Mouse (Mus musculus) myocyte (in vitro differentiated cells): ENCODE results near the gene Glp1r. TPM values are rescaled to one million over a fixed set of nuclear protein-coding genes. Genes with fewer than 3 reads are reported as not detected.

Experiments
- H3K27me3 ChIP-seq: one replicate; pipeline ENCODE4 v1.6.1; 2011; ENCODE audit not compliant: control insufficient read depth, insufficient read depth, insufficient read length
- H3K36me3 ChIP-seq: one replicate; pipeline ENCODE4 v1.6.1; 2011; ENCODE audit not compliant: control insufficient read depth, insufficient read depth
- H3K4me2 ChIP-seq: one replicate; pipeline ENCODE4 v1.6.1; 2011; ENCODE audit warnings: low read depth, control low read depth
- H3K4me3 ChIP-seq: one replicate; pipeline ENCODE4 v1.5.1; 2011; ENCODE audit warnings: mild to moderate bottlenecking, control low read depth, moderate library complexity
- H3K79me2 ChIP-seq: one replicate; pipeline ENCODE4 v1.6.1; 2011; ENCODE audit not compliant: control insufficient read depth, insufficient read depth
- H3ac ChIP-seq: one replicate; pipeline ENCODE4 v1.6.1; 2011; ENCODE audit not compliant: control insufficient read depth, insufficient read length
- CEBPB ChIP-seq: IDR thresholded peaks from 2 replicates; pipeline ENCODE4 v1.6.1; 2011; ENCODE audit warnings: mild to moderate bottlenecking, moderate library complexity; ENCODE audit not compliant: poor library complexity, insufficient read depth, severe bottlenecking
- E2F4 ChIP-seq: IDR thresholded peaks from one replicate; pipeline ENCODE4 v1.6.1; 2011; ENCODE audit warnings: mild to moderate bottlenecking, control low read depth, moderate library complexity; ENCODE audit not compliant: insufficient read depth
- MAX ChIP-seq: IDR thresholded peaks from one replicate; pipeline ENCODE4 v1.6.1; 2011; ENCODE audit warnings: low read depth, mild to moderate bottlenecking, control low read depth
- MYOD1 ChIP-seq, 3 experiments: IDR thresholded peaks; one replicate each; pipeline ENCODE4 v1.6.1; 2011; ENCODE audit warnings: control low read depth in 2 of 3, low read depth in 2 of 3, mild to moderate bottlenecking in 2 of 3, moderate library complexity in 1 of 3; ENCODE audit not compliant: insufficient read length in 2 of 3, control insufficient read depth in 1 of 3
- MYOG ChIP-seq, 3 experiments: IDR thresholded peaks; one replicate each; pipeline ENCODE4 v1.6.1; 2011; ENCODE audit warnings: control low read depth in 2 of 3, low read depth in 2 of 3, mild to moderate bottlenecking in 2 of 3; ENCODE audit not compliant: insufficient read length in 2 of 3, control insufficient read depth in 1 of 3, insufficient read depth in 1 of 3
- POLR2A ChIP-seq: IDR thresholded peaks from one replicate; pipeline ENCODE4 v1.6.1; 2011; ENCODE audit warnings: low read depth, mild to moderate bottlenecking, control low read depth, moderate library complexity; ENCODE audit not compliant: insufficient read length
- POLR2AphosphoS2 ChIP-seq: IDR thresholded peaks from one replicate; pipeline ENCODE4 v1.6.1; 2011; ENCODE audit warnings: low read depth, control low read depth; ENCODE audit not compliant: insufficient read length
- REST ChIP-seq: IDR thresholded peaks from one replicate; pipeline ENCODE4 v1.6.1; 2011; ENCODE audit warnings: mild to moderate bottlenecking, control low read depth, moderate library complexity; ENCODE audit not compliant: insufficient read depth, insufficient read length
- SRF ChIP-seq: IDR thresholded peaks from one replicate; pipeline ENCODE4 v1.6.1; 2011; ENCODE audit warnings: low read depth; ENCODE audit not compliant: control insufficient read depth, insufficient read length
- TCF12 ChIP-seq: IDR thresholded peaks from one replicate; pipeline ENCODE4 v1.6.1; 2011; ENCODE audit warnings: mild to moderate bottlenecking, control low read depth; ENCODE audit not compliant: poor library complexity, insufficient read depth, severe bottlenecking
- TCF3 ChIP-seq: IDR thresholded peaks from one replicate; pipeline ENCODE4 v1.6.1; 2011; ENCODE audit warnings: low read depth, control low read depth; ENCODE audit not compliant: insufficient read length
- USF1 ChIP-seq: IDR thresholded peaks from one replicate; pipeline ENCODE4 v1.6.1; 2011; ENCODE audit warnings: low read depth, mild to moderate bottlenecking, control low read depth, moderate library complexity
- polyA plus RNA-seq: library from polyadenylated mRNA; unstranded; fragments of >200 nt; fragmentation: generic; extraction: Trizol; gene quantifications from one replicate; pipeline ENCODE4 v1.2.1, GENCODE M21; 2012; ENCODE audit warnings: missing spikeins

Glp1r gene
- polyA plus RNA-seq, 1 experiment: 1.3 TPM

DNA sequence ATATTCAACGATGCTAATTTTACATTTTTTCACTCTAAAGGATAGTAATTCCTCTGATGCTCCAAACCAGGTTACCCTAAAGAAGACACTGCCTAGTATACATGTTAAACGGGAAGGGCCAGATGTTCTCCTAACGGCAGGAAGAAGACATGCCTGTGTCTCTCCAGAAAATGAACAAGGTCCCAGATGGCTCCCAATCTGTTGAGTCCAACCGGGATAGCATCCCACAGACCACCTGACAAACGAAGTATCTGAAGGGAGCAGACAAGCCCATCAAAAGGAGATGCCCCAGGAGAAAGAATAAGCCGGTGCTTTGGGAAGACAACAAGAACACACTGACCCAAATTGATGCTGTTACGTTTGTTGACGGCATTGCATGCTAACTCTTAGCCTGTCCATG is 50.0 kb downstream of the Glp1r start:
- H3K36me3 ChIP-seq: no peaks in the 10 kb centered on the region
- TF ChIP-seq USF1 (no peak), MAX (no peak), REST (no peak), TCF12 (no peak), SRF (no peak), POLR2AphosphoS2 (no peak), MYOD1 (IDR thresholded peaks at IDR 0.05; ENCODE audit: control insufficient read depth in 1 of 3, insufficient read length in 2 of 3, low read depth in 2 of 3) (no peak), POLR2A (no peak), MYOG (IDR thresholded peaks at IDR 0.05; ENCODE audit: control insufficient read depth in 1 of 3, insufficient read depth in 1 of 3, insufficient read length in 2 of 3, low read depth in 2 of 3) (no peak), TCF3 (no peak), E2F4 (no peak), CEBPB (no peak)
- no peaks in the 10 kb centered on the region for H3K79me2 ChIP-seq
- H3K4me3 ChIP-seq: no peak overlapping the region
- H3K4me2 ChIP-seq: no peak overlapping the region
- H3K27me3 ChIP-seq: peaks cover 7% of the 10 kb centered on the region
- no peak overlapping the region for H3ac ChIP-seq

DNA sequence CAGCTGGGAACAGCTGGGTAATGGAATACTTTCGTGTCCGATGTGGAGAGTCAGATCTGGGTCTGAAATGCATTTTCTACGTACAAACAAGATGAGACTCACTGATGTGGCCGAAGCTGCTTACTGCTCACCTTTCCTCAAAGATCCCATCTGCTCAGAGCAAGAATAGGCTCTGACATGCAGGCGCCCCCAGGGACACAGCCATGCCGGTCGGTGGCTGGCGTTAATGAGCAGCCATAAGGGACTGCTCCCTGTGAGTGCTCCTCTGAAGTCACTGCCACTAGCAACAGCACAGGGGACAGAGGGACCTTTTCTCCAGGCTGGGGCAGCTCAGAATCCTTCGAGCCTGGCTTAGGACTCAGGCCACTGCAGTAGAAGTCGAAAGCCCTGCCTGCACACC is 52.7 kb downstream of the Glp1r start, which contains the start of gene Umodl1:
Gene Umodl1 (plus strand): TSS at position 301 of the 400 bp plus-strand sequence.
- TF ChIP-seq USF1: no peak
- no peaks in the 10 kb centered on the region for H3K79me2 ChIP-seq
- no peaks in the 10 kb centered on the region for H3K27me3 ChIP-seq
- H3ac ChIP-seq: no peak within 1 kb of the TSS
- H3K36me3 ChIP-seq: no peaks in the 10 kb centered on the region
- H3K4me2 ChIP-seq: no peak within 1 kb of the TSS
- H3K4me3 ChIP-seq: no peak within 1 kb of the TSS

DNA sequence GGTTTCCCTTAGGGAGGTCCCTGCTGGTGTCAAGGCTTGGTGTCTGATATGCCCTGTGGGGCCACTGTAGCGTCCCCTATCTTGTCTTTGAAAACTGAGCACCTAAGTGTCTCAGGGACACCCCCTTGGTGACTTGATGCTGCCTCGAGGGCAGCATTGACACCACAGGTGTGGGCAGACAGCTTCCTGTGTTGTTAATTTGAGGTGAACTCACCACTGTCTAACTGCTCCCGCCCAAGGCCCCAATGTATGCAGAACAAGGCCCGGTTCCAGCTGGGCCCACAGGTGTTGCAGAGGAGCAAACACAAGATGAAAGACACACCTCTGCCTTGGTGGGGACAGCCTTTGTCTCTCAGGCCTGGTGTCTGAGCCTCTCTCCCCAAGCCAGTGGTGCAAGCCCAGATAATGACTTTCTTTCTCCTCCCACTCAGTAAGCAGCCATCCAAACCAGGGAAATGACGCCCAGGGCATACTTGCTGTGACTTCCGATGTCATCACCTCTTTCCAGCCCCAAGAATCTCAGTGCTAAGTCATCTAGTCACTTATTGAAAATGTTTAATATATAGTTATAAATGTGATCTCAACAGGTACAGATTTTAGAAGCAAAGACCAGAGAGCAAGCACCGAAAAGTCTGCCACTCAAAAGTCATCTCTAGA is 60.4 kb downstream of the Glp1r start:
- Histone ChIP-seq H3K4me3 (no peak overlapping the region), H3ac (no peak overlapping the region), H3K27me3 (no peaks in the 10 kb centered on the region), H3K4me2 (no peak overlapping the region), H3K79me2 (no peaks in the 10 kb centered on the region), H3K36me3 (no peaks in the 10 kb centered on the region)
- TF ChIP-seq SRF: no peak
- TF ChIP-seq MAX: no peak

DNA sequence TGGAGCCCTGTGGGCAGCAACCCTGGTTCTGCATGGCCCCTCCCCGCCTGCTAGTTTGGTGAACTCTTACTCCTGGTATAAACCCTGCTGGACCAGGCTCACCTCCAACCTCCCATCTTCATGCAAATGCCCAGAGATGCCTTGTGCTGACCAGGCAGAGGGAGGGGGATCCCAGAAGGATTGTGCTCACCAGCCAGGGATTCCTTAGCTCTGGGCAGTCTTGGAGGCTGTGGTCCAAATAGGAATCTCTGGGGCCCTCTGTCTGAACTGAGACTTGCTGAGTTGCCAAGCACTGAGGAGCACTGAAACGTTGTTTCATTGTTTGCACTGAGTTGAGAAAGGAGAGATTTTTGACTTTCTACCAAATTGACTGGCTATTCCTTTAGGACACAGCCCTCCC is 61.3 kb downstream of the Glp1r start:
- Histone ChIP-seq H3K79me2 (no peaks in the 10 kb centered on the region), H3K27me3 (no peaks in the 10 kb centered on the region), H3ac (no peak overlapping the region), H3K4me3 (no peak overlapping the region), H3K4me2 (no peak overlapping the region), H3K36me3 (no peaks in the 10 kb centered on the region)
- TF ChIP-seq POLR2A (no peak), MAX (no peak)

DNA sequence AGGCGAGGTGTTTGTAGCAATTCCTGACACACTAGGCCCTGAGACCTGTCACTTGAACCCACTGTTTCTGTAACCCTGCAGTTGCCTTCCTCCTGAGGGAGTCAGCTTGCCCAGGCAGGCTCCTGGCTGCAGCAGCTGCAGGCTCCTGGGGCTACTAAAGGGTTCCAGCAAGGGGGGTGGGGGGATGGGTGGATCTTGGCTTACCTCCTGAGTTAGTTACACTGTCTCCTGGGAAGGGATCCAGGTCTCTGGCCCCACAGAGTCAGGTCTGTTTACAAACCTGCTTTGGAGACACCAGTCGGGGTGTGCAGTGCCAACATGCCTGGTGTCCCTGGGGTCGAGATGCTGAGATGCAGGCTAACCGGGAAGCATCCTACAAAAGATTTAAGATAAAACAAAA is 68.4 kb downstream of the Glp1r start:
- TF ChIP-seq TCF12 (no peak), POLR2A (no peak), REST (no peak), SRF (no peak), MYOD1 (IDR thresholded peaks at IDR 0.05; ENCODE audit: control insufficient read depth in 1 of 3, insufficient read length in 2 of 3, low read depth in 2 of 3) (no peak), POLR2AphosphoS2 (no peak), E2F4 (no peak), USF1 (no peak), TCF3 (no peak), MAX (no peak), MYOG (IDR thresholded peaks at IDR 0.05; ENCODE audit: control insufficient read depth in 1 of 3, insufficient read depth in 1 of 3, insufficient read length in 2 of 3, low read depth in 2 of 3) (no peak), CEBPB (no peak)
- no peak overlapping the region for H3K4me3 ChIP-seq

DNA sequence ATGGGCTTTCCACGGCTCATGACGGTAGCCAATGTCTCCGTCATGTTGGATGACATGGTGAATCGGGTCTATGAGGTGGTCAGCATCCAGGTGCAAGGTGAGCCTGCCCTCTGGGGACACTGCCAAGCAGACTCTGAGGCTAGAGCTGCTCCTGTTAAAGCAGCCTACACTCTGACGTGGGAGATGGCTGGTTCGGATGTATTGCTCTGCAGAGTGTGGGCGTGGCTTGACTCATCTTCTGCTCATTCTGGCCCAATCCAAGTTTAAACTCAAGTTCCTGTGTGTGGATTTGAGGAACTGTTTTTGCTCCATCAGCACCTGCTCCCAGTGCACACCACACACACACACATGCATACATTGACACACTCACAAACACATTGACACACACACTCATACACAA is 70.3 kb downstream of the Glp1r start:
- TF ChIP-seq CEBPB: no peak
- no peak for TF ChIP-seq MYOG (IDR thresholded peaks at IDR 0.05; ENCODE audit: control insufficient read depth in 1 of 3, insufficient read depth in 1 of 3, insufficient read length in 2 of 3, low read depth in 2 of 3)
- TF ChIP-seq MYOD1 (IDR thresholded peaks at IDR 0.05; ENCODE audit: control insufficient read depth in 1 of 3, insufficient read length in 2 of 3, low read depth in 2 of 3): no peak
- TF ChIP-seq POLR2AphosphoS2: no peak
- no peak for TF ChIP-seq E2F4
- TF ChIP-seq USF1: no peak
- no peak for TF ChIP-seq TCF3
- TF ChIP-seq MAX: no peak
- TF ChIP-seq POLR2A: no peak
- no peak for TF ChIP-seq TCF12
- H3ac ChIP-seq: no peak overlapping the region

More for the DNA sequence above, 68.4 kb downstream of the Glp1r start:
- Histone ChIP-seq H3K4me2 (no peak overlapping the region), H3K27me3 (no peaks in the 10 kb centered on the region), H3ac (no peak overlapping the region), H3K36me3 (no peaks in the 10 kb centered on the region), H3K79me2 (no peaks in the 10 kb centered on the region)

More for the DNA sequence above, 70.3 kb downstream of the Glp1r start:
- H3K79me2 ChIP-seq: no peaks in the 10 kb centered on the region
- no peak overlapping the region for H3K4me3 ChIP-seq
- no peak overlapping the region for H3K4me2 ChIP-seq
- H3K27me3 ChIP-seq: no peaks in the 10 kb centered on the region
- H3K36me3 ChIP-seq: no peaks in the 10 kb centered on the region
